35 mouse cellular contexts compared by ENCODE assay signal in the genomic region with DNA sequence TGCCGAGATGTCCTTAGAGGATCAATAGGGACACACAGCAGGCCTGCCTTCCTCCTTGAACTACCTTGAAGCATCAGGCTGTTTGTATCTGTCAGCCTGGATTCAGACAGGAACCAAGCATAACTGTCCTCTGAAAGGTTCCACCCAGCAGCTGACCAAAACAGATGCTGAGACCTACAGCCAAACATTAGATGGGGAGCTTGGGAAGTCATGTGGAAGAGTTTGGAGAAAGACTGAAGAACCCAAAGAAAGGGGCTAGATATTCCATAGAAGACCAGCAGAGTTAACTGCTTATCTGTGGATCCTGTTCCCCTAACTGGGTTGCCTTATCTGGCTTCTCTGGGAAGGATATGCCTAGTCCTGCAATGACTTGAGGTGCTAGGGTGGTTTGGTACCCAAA.
"Had no signal": no experiment of that assay in that cellular context is flagged by ENCODE, and none has a peak within 500 bp of the region (broad histone marks: within the 10 kb centered on the region; RNA-seq: fewer than 3 reads in every experiment).

No protein-coding gene starts in this region.

- DNase-seq: heart, postnatal 10 days; heart, postnatal 14 days; heart, postnatal 36 days; heart, postnatal 4 days; kidney, adult 11 months; kidney, adult 18-20 months; kidney, adult 2 months; kidney, adult 8-10 months; kidney, adult 9 months; kidney, postnatal 10 days; kidney, postnatal 14 days; kidney, postnatal 25 days; kidney, postnatal 36 days; kidney, postnatal 4 days; layer of hippocampus, adult 9-11 months; layer of hippocampus, postnatal 36 days had no signal

- H3K27me3 ChIP-seq: heart, embryonic 12.5 days; heart, embryonic 13.5 days; heart, embryonic 15.5 days; hindbrain, embryonic 12.5 days; hindbrain, embryonic 13.5 days; hindbrain, embryonic 15.5 days; intestine, embryonic 15.5 days; kidney, embryonic 15.5 days had no signal

- H3K27ac ChIP-seq: heart, embryonic 10.5 days; heart, embryonic 13.5 days; heart, embryonic 15.5 days; hindbrain, embryonic 10.5 days; hindbrain, embryonic 12.5 days; hindbrain, embryonic 13.5 days; hindbrain, embryonic 14.5 days; hindbrain, embryonic 15.5 days; hindbrain, postnatal 0 days; intestine, embryonic 15.5 days; kidney, embryonic 15.5 days; kidney, postnatal 0 days; layer of hippocampus, adult 2 months had no signal

- H3K9ac ChIP-seq: heart, embryonic 12.5 days; heart, embryonic 13.5 days; heart, embryonic 15.5 days; hindbrain, embryonic 12.5 days; hindbrain, embryonic 13.5 days; hindbrain, embryonic 14.5 days; hindbrain, embryonic 15.5 days; intestine, embryonic 15.5 days; kidney, embryonic 15.5 days had no signal

- H3K9me3 ChIP-seq: heart, embryonic 10.5 days; heart, embryonic 12.5 days; heart, embryonic 13.5 days; heart, embryonic 15.5 days; hindbrain, embryonic 10.5 days; hindbrain, embryonic 12.5 days; hindbrain, embryonic 13.5 days; hindbrain, embryonic 15.5 days; intestine, embryonic 15.5 days; kidney, embryonic 15.5 days had no signal

- ATAC-seq: hindbrain, embryonic 16.5 days; hindbrain, postnatal 0 days; inflammation-experienced regulatory T-cells, adult 6 months; intestine, embryonic 15.5 days; intestine, embryonic 16.5 days; intestine, postnatal 0 days had no signal

- H3K4me2 ChIP-seq: heart, embryonic 11.5 days; heart, embryonic 12.5 days; heart, embryonic 13.5 days; heart, embryonic 15.5 days; hindbrain, embryonic 12.5 days; hindbrain, embryonic 13.5 days; hindbrain, embryonic 14.5 days; hindbrain, embryonic 15.5 days; intestine, embryonic 15.5 days; kidney, embryonic 15.5 days had no signal

- H3K4me3 ChIP-seq: heart, embryonic 10.5 days; heart, embryonic 12.5 days; heart, embryonic 13.5 days; heart, embryonic 15.5 days; hindbrain, embryonic 10.5 days; hindbrain, embryonic 12.5 days; hindbrain, embryonic 13.5 days; hindbrain, embryonic 15.5 days; intestine, embryonic 15.5 days; kidney, embryonic 15.5 days; layer of hippocampus, adult 2 months had no signal

- H3K4me1 ChIP-seq: intestine, embryonic 15.5 days had no signal

- H3K36me3 ChIP-seq: heart, embryonic 15.5 days; hindbrain, embryonic 12.5 days; hindbrain, embryonic 13.5 days; hindbrain, embryonic 15.5 days; intestine, embryonic 15.5 days had no signal
